Mouse (Mus musculus): ENCODE results near the gene Selplg.

DNA sequence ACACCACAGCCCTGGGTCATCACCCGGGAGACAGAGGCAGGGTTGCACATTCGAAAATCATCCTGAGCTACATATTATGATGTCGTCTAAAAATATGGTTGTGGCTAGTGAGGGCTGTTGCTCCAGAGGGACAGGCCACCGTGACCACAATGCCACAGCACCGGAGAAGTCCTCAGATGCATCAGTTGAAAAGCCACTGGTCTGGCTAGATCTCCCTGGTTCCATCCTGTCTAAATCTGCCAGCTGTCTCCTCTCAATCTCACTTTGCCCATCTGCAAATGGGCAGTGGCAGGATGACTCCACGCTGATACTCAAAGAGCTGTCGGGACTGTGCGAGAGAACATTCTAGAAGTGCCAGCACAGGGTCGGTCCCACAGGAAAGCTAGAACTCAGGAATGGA is 33.9 kb downstream of the Selplg start:
- TF ChIP-seq CTCF (IDR thresholded peaks at IDR 0.05; ENCODE audit: insufficient read depth, low read length) (no peak), POLR2A (IDR thresholded peaks at IDR 0.05; ENCODE audit: borderline replicate concordance, extremely low read depth, low read depth, low read length) (no peak)

Measured in lung, adult 2 months (tissue).